Mouse (Mus musculus): ENCODE data around the gene Tex29. TPM values are rescaled to one million over a fixed set of nuclear protein-coding genes. Genes with fewer than 3 reads are reported as not detected.

Gene Tex29
- polyA plus RNA-seq, 2 experiments, result 0.23 TPM; not detected in 1

DNA sequence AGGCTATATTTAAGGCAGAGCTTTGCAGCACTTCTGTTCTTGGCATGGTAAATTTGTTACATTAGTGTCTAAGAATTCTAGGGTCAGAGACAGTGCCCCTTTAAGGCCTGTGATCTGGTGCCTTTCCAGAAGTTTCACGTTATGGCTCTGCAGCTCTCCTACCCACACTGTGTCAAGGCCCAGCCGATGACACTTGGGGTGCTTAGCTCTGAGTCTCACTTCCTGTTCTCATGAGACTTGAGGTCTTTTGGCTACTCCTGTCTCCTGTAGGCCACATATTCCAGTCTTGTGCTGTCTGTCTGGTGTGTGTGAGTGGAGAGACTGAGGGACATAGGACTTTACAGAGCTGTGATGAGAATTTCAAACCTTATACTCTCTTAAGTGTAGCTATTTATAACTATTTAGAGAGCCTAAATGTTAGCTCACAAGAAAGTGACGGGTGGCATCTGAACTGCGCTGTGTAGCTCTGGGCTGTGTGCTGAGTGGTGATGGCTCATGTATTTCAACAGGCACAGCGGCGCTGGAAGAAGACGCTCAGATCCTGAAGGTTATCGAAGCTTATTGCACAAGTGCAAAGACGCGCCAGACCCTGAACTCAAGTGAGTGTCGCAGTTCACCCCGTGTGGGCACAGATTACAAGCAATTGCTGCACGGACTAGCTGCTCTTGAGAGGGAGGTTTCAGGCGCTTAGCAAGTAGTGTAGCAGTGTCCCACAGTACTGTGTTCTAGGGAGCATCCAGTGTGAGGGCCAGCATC, 18.6 kb upstream of the Tex29 start:
- H3K4me3 ChIP-seq (replicated peaks; ENCODE audit: low read length), result no peak overlapping the region
- H3K4me1 ChIP-seq (ENCODE audit: control insufficient read depth, insufficient read depth, low read length), result no peaks in the 10 kb centered on the region
- no peak for TF ChIP-seq POLR2A (IDR thresholded peaks at IDR 0.05; ENCODE audit: borderline replicate concordance, extremely low read depth, insufficient read depth, insufficient read length)
- peaks cover 92% of the 10 kb centered on the region for H3K36me3 ChIP-seq (ENCODE audit: control insufficient read depth, insufficient read depth, low read length)
- no peaks in the 10 kb centered on the region for H3K27me3 ChIP-seq (ENCODE audit: control insufficient read depth, insufficient read depth, low read length)
- WGBS, result 89% methylated on average over 14 of the region's 14 CpGs
- DNase-seq (ENCODE audit: low spot score), result no peak
- H3K9ac ChIP-seq (ENCODE audit: low read depth, low read length, severe bottlenecking), result no peak overlapping the region
- H3K27ac ChIP-seq (replicated peaks; ENCODE audit: low read depth, low read length), result no peak overlapping the region; the same call in 1 of the 2 replicates
- no peaks in the 10 kb centered on the region for H3K9me3 ChIP-seq (ENCODE audit: control insufficient read depth, low read length)
- no peak for ATAC-seq (ENCODE audit: low FRiP score, low read depth)
- H3K4me2 ChIP-seq (replicated peaks; ENCODE audit: low read depth, low read length, severe bottlenecking), result no peak overlapping the region

DNA sequence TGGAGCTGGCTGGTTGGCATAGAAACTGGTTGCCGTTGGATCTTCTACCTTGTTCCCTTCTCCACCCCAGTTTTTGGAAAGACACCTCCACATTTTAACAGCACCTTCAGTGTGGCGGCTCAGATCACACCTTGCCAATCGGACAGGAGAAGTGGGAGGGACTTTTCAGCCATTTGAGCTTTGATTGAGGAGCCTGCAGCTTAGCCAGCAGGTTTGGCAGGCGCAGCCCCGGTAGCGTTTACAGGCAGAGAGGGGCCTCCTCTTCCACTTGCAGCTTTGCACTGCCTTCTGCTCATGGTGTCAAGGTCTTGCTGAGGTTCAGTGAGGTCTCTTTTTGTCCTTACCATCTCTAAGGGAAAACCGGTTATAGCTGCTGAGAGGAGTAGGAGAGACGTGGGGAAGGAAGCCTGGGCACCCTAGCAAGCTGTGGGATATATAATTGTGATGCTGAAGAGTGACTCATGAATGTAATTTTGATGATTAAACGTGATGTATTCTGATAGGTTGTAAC, 17.7 kb upstream of the Tex29 start:
- DNase-seq (ENCODE audit: low spot score), result no peak
- WGBS, result 54% methylated on average over 9 of the region's 9 CpGs
- TF ChIP-seq POLR2A (IDR thresholded peaks at IDR 0.05; ENCODE audit: borderline replicate concordance, extremely low read depth, insufficient read depth, insufficient read length), result no peak
- Histone ChIP-seq H3K27me3 (ENCODE audit: control insufficient read depth, insufficient read depth, low read length) (no peaks in the 10 kb centered on the region), H3K4me2 (replicated peaks; ENCODE audit: low read depth, low read length, severe bottlenecking) (no peak overlapping the region), H3K9me3 (ENCODE audit: control insufficient read depth, low read length) (no peaks in the 10 kb centered on the region), H3K4me3 (replicated peaks; ENCODE audit: low read length) (no peak overlapping the region), H3K9ac (ENCODE audit: low read depth, low read length, severe bottlenecking) (no peak overlapping the region), H3K36me3 (ENCODE audit: control insufficient read depth, insufficient read depth, low read length) (peaks cover 91% of the 10 kb centered on the region), H3K4me1 (ENCODE audit: control insufficient read depth, insufficient read depth, low read length) (no peaks in the 10 kb centered on the region), H3K27ac (replicated peaks; ENCODE audit: low read depth, low read length) (no peak overlapping the region)
- no peak for ATAC-seq (ENCODE audit: low FRiP score, low read depth)

DNA sequence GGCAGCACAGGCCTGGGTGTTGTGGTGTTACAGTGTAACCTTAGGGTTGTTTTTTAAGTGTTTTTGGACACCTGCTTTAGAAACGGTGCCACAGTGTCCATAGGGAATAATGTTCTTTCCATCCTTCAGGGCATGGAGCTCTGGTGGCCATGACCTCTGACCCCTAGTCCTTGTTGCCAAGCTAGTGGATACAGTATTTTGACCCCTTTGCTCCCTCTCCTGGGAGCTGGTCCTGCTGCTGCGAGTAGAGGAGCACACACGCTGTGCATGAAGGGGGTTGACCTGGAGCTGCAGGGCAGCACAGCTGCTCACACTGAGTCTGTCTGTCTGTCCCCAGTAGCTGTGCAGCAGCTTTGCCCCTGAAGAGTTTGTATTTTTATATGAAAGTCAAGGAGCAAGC, 14.5 kb upstream of the Tex29 start:
- H3K36me3 ChIP-seq (ENCODE audit: control insufficient read depth, insufficient read depth, low read length), result peaks cover 85% of the 10 kb centered on the region

DNA sequence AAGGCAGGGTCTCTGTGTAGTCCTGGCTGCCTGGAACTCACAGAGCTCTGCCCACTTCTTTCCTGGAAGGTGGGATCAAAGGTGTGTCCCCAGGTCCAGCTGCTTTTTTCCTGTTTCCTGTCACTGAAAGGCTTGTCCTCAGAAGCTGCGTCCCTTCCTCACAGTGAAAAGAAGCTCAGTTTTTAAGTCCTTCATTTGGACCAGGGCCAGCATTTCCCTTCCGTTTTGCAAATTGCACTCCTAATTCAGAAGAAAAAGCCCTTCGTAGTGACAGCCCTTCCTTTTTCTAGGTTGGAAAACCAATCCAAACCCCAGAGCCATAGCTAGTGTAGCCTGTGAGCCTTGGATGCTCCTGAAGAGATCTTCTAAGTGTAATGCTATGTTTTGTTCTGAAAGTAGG, 13.0 kb upstream of the Tex29 start:
- no peak overlapping the region for H3K9ac ChIP-seq (ENCODE audit: low read depth, low read length, severe bottlenecking)
- no peaks in the 10 kb centered on the region for H3K4me1 ChIP-seq (ENCODE audit: control insufficient read depth, insufficient read depth, low read length)
- H3K27ac ChIP-seq (replicated peaks; ENCODE audit: low read depth, low read length), result no peak overlapping the region
- ATAC-seq (ENCODE audit: low FRiP score, low read depth) (no peak), DNase-seq (ENCODE audit: low spot score) (no peak)
- H3K36me3 ChIP-seq (ENCODE audit: control insufficient read depth, insufficient read depth, low read length), result peaks cover 82% of the 10 kb centered on the region
- H3K9me3 ChIP-seq (ENCODE audit: control insufficient read depth, low read length), result no peaks in the 10 kb centered on the region
- H3K4me2 ChIP-seq (replicated peaks; ENCODE audit: low read depth, low read length, severe bottlenecking), result no peak overlapping the region
- H3K27me3 ChIP-seq (ENCODE audit: control insufficient read depth, insufficient read depth, low read length), result no peaks in the 10 kb centered on the region
- TF ChIP-seq POLR2A (IDR thresholded peaks at IDR 0.05; ENCODE audit: borderline replicate concordance, extremely low read depth, insufficient read depth, insufficient read length), result no peak
- H3K4me3 ChIP-seq (replicated peaks; ENCODE audit: low read length), result no peak overlapping the region
- 81% methylated on average over 3 of the region's 3 CpGs for WGBS

More for the DNA sequence above, 14.5 kb upstream of the Tex29 start:
- H3K9ac ChIP-seq (ENCODE audit: low read depth, low read length, severe bottlenecking), result no peak overlapping the region
- no peak overlapping the region for H3K27ac ChIP-seq (replicated peaks; ENCODE audit: low read depth, low read length)
- no peaks in the 10 kb centered on the region for H3K4me1 ChIP-seq (ENCODE audit: control insufficient read depth, insufficient read depth, low read length)
- no peak overlapping the region for H3K4me3 ChIP-seq (replicated peaks; ENCODE audit: low read length)
- 67% methylated on average over 3 of the region's 3 CpGs for WGBS
- ATAC-seq (ENCODE audit: low FRiP score, low read depth), result no peak
- TF ChIP-seq POLR2A (IDR thresholded peaks at IDR 0.05; ENCODE audit: borderline replicate concordance, extremely low read depth, insufficient read depth, insufficient read length), result no peak
- no peaks in the 10 kb centered on the region for H3K27me3 ChIP-seq (ENCODE audit: control insufficient read depth, insufficient read depth, low read length)
- H3K4me2 ChIP-seq (replicated peaks; ENCODE audit: low read depth, low read length, severe bottlenecking), result no peak overlapping the region
- no peaks in the 10 kb centered on the region for H3K9me3 ChIP-seq (ENCODE audit: control insufficient read depth, low read length)
- DNase-seq (ENCODE audit: low spot score), result no peak

DNA sequence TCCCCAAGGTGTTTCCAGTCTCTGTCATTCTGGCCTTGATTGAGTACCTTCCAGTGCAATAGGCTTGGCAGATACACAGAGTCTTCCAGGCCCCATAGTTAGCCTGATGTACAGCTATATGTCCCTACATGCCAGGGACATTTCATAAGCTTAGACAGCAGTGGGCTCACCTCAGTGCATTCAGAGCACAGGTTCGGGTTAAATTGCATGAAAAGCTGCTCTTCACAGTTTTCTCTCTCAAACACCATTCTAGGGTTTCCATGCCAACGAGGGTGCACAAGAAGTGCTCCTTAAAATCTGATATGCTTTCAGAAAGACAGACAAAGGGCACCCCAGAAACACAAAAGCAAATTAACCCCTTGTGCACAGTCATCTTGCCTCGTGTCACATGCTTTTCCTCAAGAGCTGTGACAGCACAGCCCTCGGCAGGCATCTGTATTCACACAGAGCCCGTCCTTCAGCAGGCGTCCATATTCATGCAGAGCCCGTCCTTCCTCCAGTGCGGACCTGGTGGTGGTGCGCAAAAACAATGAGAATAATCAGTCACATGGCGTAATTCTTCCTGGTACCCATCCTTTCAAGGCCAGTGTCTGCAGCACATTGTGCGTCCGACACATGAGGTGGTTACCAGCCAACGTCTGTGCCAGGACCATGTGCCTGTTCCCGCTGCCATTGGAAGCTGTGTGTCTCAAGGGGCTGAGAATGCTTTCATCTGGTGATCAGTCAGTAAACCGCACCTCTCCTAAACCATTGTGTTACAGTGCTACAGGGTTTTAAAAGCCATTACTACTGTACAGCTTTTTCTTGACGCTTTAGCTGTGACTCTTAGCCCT, 9.8 kb upstream of the Tex29 start:
- no peaks in the 10 kb centered on the region for H3K4me1 ChIP-seq (ENCODE audit: control insufficient read depth, insufficient read depth, low read length)

More for the DNA sequence above, 9.8 kb upstream of the Tex29 start:
- Histone ChIP-seq H3K9ac (ENCODE audit: low read depth, low read length, severe bottlenecking) (no peak overlapping the region), H3K27me3 (ENCODE audit: control insufficient read depth, insufficient read depth, low read length) (no peaks in the 10 kb centered on the region), H3K27ac (replicated peaks; ENCODE audit: low read depth, low read length) (no peak overlapping the region), H3K4me2 (replicated peaks; ENCODE audit: low read depth, low read length, severe bottlenecking) (no peak overlapping the region), H3K4me3 (replicated peaks; ENCODE audit: low read length) (no peak overlapping the region), H3K36me3 (ENCODE audit: control insufficient read depth, insufficient read depth, low read length) (peaks cover 80% of the 10 kb centered on the region), H3K9me3 (ENCODE audit: control insufficient read depth, low read length) (no peaks in the 10 kb centered on the region)
- no peak for TF ChIP-seq POLR2A (IDR thresholded peaks at IDR 0.05; ENCODE audit: borderline replicate concordance, extremely low read depth, insufficient read depth, insufficient read length)
- WGBS, result 85% methylated on average over 16 of the region's 16 CpGs
- ATAC-seq (ENCODE audit: low FRiP score, low read depth) (no peak), DNase-seq (ENCODE audit: low spot score) (no peak)
